Mouse (Mus musculus): ENCODE results near the gene Vcl. TPM values are rescaled to one million over a fixed set of nuclear protein-coding genes. Genes with fewer than 3 reads are reported as not detected.

The Vcl gene
- polyA plus RNA-seq, 1 experiment: 104 TPM

- no peak overlapping the region for H3ac ChIP-seq (ENCODE audit: control insufficient read depth, insufficient read length)
- H3K4me3 ChIP-seq: no peak overlapping the region
- TF ChIP-seq REST (IDR thresholded peaks at IDR 0.05; ENCODE audit: insufficient read depth, insufficient read length) (no peak), E2F4 (IDR thresholded peaks at IDR 0.05; ENCODE audit: insufficient read depth) (no peak), POLR2A (IDR thresholded peaks at IDR 0.05; ENCODE audit: insufficient read length, low read depth) (no peak), USF1 (IDR thresholded peaks at IDR 0.05; ENCODE audit: low read depth) (no peak), POLR2AphosphoS2 (IDR thresholded peaks at IDR 0.05; ENCODE audit: insufficient read length, low read depth) (no peak), TCF3 (IDR thresholded peaks at IDR 0.05; ENCODE audit: insufficient read length, low read depth) (no peak), TCF12 (IDR thresholded peaks at IDR 0.05; ENCODE audit: insufficient read depth, poor library complexity, severe bottlenecking) (no peak), MYOD1 (IDR thresholded peaks at IDR 0.05; ENCODE audit: control insufficient read depth in 1 of 3, insufficient read length in 2 of 3, low read depth in 2 of 3) (no peak), SRF (IDR thresholded peaks at IDR 0.05; ENCODE audit: control insufficient read depth, insufficient read length, low read depth) (no peak), CEBPB (IDR thresholded peaks at IDR 0.05; ENCODE audit: insufficient read depth, poor library complexity, severe bottlenecking) (no peak)
- H3K79me2 ChIP-seq (ENCODE audit: control insufficient read depth, insufficient read depth): no peaks in the 10 kb centered on the region
- no peaks in the 10 kb centered on the region for H3K36me3 ChIP-seq (ENCODE audit: control insufficient read depth, insufficient read depth)
- H3K27me3 ChIP-seq (ENCODE audit: control insufficient read depth, insufficient read depth, insufficient read length): no peaks in the 10 kb centered on the region
- H3K4me2 ChIP-seq (ENCODE audit: low read depth): no peak overlapping the region
Observed at GRCm38 (mm10) chr14:20887541-20888085, 41.6 kb upstream of the Vcl start.

GRCm38 (mm10) chr14:20891941-20892402 is 37.2 kb upstream of the Vcl start:
- peak overlapping the region; percentile 79 for H3K4me2 ChIP-seq (ENCODE audit: low read depth)
- no peaks in the 10 kb centered on the region for H3K79me2 ChIP-seq (ENCODE audit: control insufficient read depth, insufficient read depth)
- TF ChIP-seq REST (IDR thresholded peaks at IDR 0.05; ENCODE audit: insufficient read depth, insufficient read length) (no peak), CEBPB (IDR thresholded peaks at IDR 0.05; ENCODE audit: insufficient read depth, poor library complexity, severe bottlenecking) (peak; percentile 29; the same call in 1 of the 2 replicates), TCF12 (IDR thresholded peaks at IDR 0.05; ENCODE audit: insufficient read depth, poor library complexity, severe bottlenecking) (no peak), USF1 (IDR thresholded peaks at IDR 0.05; ENCODE audit: low read depth) (no peak), MYOG (IDR thresholded peaks at IDR 0.05; ENCODE audit: control insufficient read depth in 1 of 3, insufficient read depth in 1 of 3, insufficient read length in 2 of 3, low read depth in 2 of 3) (no peak), POLR2A (IDR thresholded peaks at IDR 0.05; ENCODE audit: insufficient read length, low read depth) (no peak), MAX (IDR thresholded peaks at IDR 0.05; ENCODE audit: low read depth) (no peak), POLR2AphosphoS2 (IDR thresholded peaks at IDR 0.05; ENCODE audit: insufficient read length, low read depth) (no peak), SRF (IDR thresholded peaks at IDR 0.05; ENCODE audit: control insufficient read depth, insufficient read length, low read depth) (peak; percentile 99), E2F4 (IDR thresholded peaks at IDR 0.05; ENCODE audit: insufficient read depth) (no peak), MYOD1 (IDR thresholded peaks at IDR 0.05; ENCODE audit: control insufficient read depth in 1 of 3, insufficient read length in 2 of 3, low read depth in 2 of 3) (peak in 1 of 3 experiments; percentile 44), TCF3 (IDR thresholded peaks at IDR 0.05; ENCODE audit: insufficient read length, low read depth) (no peak)
- no peak overlapping the region for H3ac ChIP-seq (ENCODE audit: control insufficient read depth, insufficient read length)
- no peaks in the 10 kb centered on the region for H3K36me3 ChIP-seq (ENCODE audit: control insufficient read depth, insufficient read depth)
- no peaks in the 10 kb centered on the region for H3K27me3 ChIP-seq (ENCODE audit: control insufficient read depth, insufficient read depth, insufficient read length)
- no peak overlapping the region for H3K4me3 ChIP-seq

GRCm38 (mm10) chr14:20893815-20894214 is 35.4 kb upstream of the Vcl start:
- peak overlapping the region; percentile 57 for H3K4me2 ChIP-seq (ENCODE audit: low read depth)
- no peak overlapping the region for H3ac ChIP-seq (ENCODE audit: control insufficient read depth, insufficient read length)
- no peaks in the 10 kb centered on the region for H3K36me3 ChIP-seq (ENCODE audit: control insufficient read depth, insufficient read depth)
- H3K4me3 ChIP-seq: no peak overlapping the region
- no peaks in the 10 kb centered on the region for H3K79me2 ChIP-seq (ENCODE audit: control insufficient read depth, insufficient read depth)
- H3K27me3 ChIP-seq (ENCODE audit: control insufficient read depth, insufficient read depth, insufficient read length): no peaks in the 10 kb centered on the region
- TF ChIP-seq MYOG (IDR thresholded peaks at IDR 0.05; ENCODE audit: control insufficient read depth in 1 of 3, insufficient read depth in 1 of 3, insufficient read length in 2 of 3, low read depth in 2 of 3) (peak in 1 of 3 experiments; percentile 52), POLR2AphosphoS2 (IDR thresholded peaks at IDR 0.05; ENCODE audit: insufficient read length, low read depth) (no peak), REST (IDR thresholded peaks at IDR 0.05; ENCODE audit: insufficient read depth, insufficient read length) (no peak), TCF3 (IDR thresholded peaks at IDR 0.05; ENCODE audit: insufficient read length, low read depth) (no peak), SRF (IDR thresholded peaks at IDR 0.05; ENCODE audit: control insufficient read depth, insufficient read length, low read depth) (peak; percentile 85), USF1 (IDR thresholded peaks at IDR 0.05; ENCODE audit: low read depth) (no peak), TCF12 (IDR thresholded peaks at IDR 0.05; ENCODE audit: insufficient read depth, poor library complexity, severe bottlenecking) (no peak), MAX (IDR thresholded peaks at IDR 0.05; ENCODE audit: low read depth) (no peak), E2F4 (IDR thresholded peaks at IDR 0.05; ENCODE audit: insufficient read depth) (no peak), POLR2A (IDR thresholded peaks at IDR 0.05; ENCODE audit: insufficient read length, low read depth) (peak; percentile 47), CEBPB (IDR thresholded peaks at IDR 0.05; ENCODE audit: insufficient read depth, poor library complexity, severe bottlenecking) (no peak), MYOD1 (IDR thresholded peaks at IDR 0.05; ENCODE audit: control insufficient read depth in 1 of 3, insufficient read length in 2 of 3, low read depth in 2 of 3) (peak in 2 of 3 experiments; percentile 58 to 64)

GRCm38 (mm10) chr14:20901267-20901666 is 27.9 kb upstream of the Vcl start:
- H3K27me3 ChIP-seq (ENCODE audit: control insufficient read depth, insufficient read depth, insufficient read length): no peaks in the 10 kb centered on the region
- H3K4me2 ChIP-seq (ENCODE audit: low read depth): no peak overlapping the region
- H3K4me3 ChIP-seq: no peak overlapping the region
- H3K79me2 ChIP-seq (ENCODE audit: control insufficient read depth, insufficient read depth): no peaks in the 10 kb centered on the region
- no peaks in the 10 kb centered on the region for H3K36me3 ChIP-seq (ENCODE audit: control insufficient read depth, insufficient read depth)
- H3ac ChIP-seq (ENCODE audit: control insufficient read depth, insufficient read length): no peak overlapping the region
- TF ChIP-seq TCF12 (IDR thresholded peaks at IDR 0.05; ENCODE audit: insufficient read depth, poor library complexity, severe bottlenecking): no peak
- TF ChIP-seq MAX (IDR thresholded peaks at IDR 0.05; ENCODE audit: low read depth): no peak
- TF ChIP-seq MYOG (IDR thresholded peaks at IDR 0.05; ENCODE audit: control insufficient read depth in 1 of 3, insufficient read depth in 1 of 3, insufficient read length in 2 of 3, low read depth in 2 of 3): no peak
- TF ChIP-seq E2F4 (IDR thresholded peaks at IDR 0.05; ENCODE audit: insufficient read depth): no peak
- no peak for TF ChIP-seq POLR2A (IDR thresholded peaks at IDR 0.05; ENCODE audit: insufficient read length, low read depth)
- no peak for TF ChIP-seq POLR2AphosphoS2 (IDR thresholded peaks at IDR 0.05; ENCODE audit: insufficient read length, low read depth)
- no peak for TF ChIP-seq REST (IDR thresholded peaks at IDR 0.05; ENCODE audit: insufficient read depth, insufficient read length)
- TF ChIP-seq CEBPB (IDR thresholded peaks at IDR 0.05; ENCODE audit: insufficient read depth, poor library complexity, severe bottlenecking): no peak
- TF ChIP-seq SRF (IDR thresholded peaks at IDR 0.05; ENCODE audit: control insufficient read depth, insufficient read length, low read depth): no peak
- no peak for TF ChIP-seq USF1 (IDR thresholded peaks at IDR 0.05; ENCODE audit: low read depth)
- no peak for TF ChIP-seq MYOD1 (IDR thresholded peaks at IDR 0.05; ENCODE audit: control insufficient read depth in 1 of 3, insufficient read length in 2 of 3, low read depth in 2 of 3)
- TF ChIP-seq TCF3 (IDR thresholded peaks at IDR 0.05; ENCODE audit: insufficient read length, low read depth): no peak
